26 mouse cellular contexts compared by ENCODE assay signal in genomic region chr16:23296721-23297120, GRCm38 (mm10).
A peak's percentile ranks its signal among the peaks of the same experiment; 100 is the strongest.
DNase-seq lines count a peak whose midpoint lies in the region; ATAC-seq lines count a peak whose summit lies in the region.
"Had no signal": no experiment of that assay in that cellular context is flagged by ENCODE, and none has a peak within 500 bp of the region (broad histone marks: within the 10 kb centered on the region; RNA-seq: fewer than 3 reads in every experiment).

No protein-coding gene starts in this region.

- H3K4me3 ChIP-seq in heart, embryonic 10.5 days = no peak overlapping the region
- no peak overlapping the region for H3K4me3 ChIP-seq in lung, embryonic 15.5 days
- H3K4me3 ChIP-seq: forebrain, embryonic 10.5 days; forebrain, embryonic 13.5 days; heart, embryonic 12.5 days; heart, embryonic 15.5 days; hindbrain, embryonic 10.5 days; hindbrain, embryonic 13.5 days had no signal

- WGBS in heart, embryonic 10.5 days = 91% methylated on average over 3 of the region's 3 CpGs
- 84% methylated on average over 3 of the region's 3 CpGs for WGBS in lung, embryonic 15.5 days

- no peak overlapping the region for H3K9ac ChIP-seq in lung, embryonic 15.5 days
- H3K9ac ChIP-seq: forebrain, embryonic 13.5 days; heart, embryonic 12.5 days; heart, embryonic 15.5 days; hindbrain, embryonic 13.5 days had no signal

- no peaks in the 10 kb centered on the region for H3K27me3 ChIP-seq in heart, embryonic 10.5 days (ENCODE audit: insufficient read depth, poor library complexity, severe bottlenecking)
- no peaks in the 10 kb centered on the region for H3K27me3 ChIP-seq in lung, embryonic 15.5 days
- H3K27me3 ChIP-seq: forebrain, embryonic 13.5 days; hindbrain, embryonic 13.5 days had no signal

- no peaks in the 10 kb centered on the region for H3K4me1 ChIP-seq in heart, embryonic 10.5 days
- peaks cover 52% of the 10 kb centered on the region for H3K4me1 ChIP-seq in lung, embryonic 15.5 days
- H3K4me1 ChIP-seq: forebrain, embryonic 10.5 days; forebrain, embryonic 13.5 days; hindbrain, embryonic 10.5 days; hindbrain, embryonic 13.5 days had no signal

- H3K27ac ChIP-seq in heart, embryonic 10.5 days = no peak overlapping the region
- H3K27ac ChIP-seq in lung, embryonic 15.5 days = peak overlapping the region; percentile 72
- H3K27ac ChIP-seq: forebrain, embryonic 10.5 days; forebrain, embryonic 13.5 days; heart, embryonic 15.5 days; hindbrain, embryonic 10.5 days; hindbrain, embryonic 13.5 days had no signal

- H3K4me2 ChIP-seq in lung, embryonic 15.5 days = no peak overlapping the region
- H3K4me2 ChIP-seq: forebrain, embryonic 13.5 days; heart, embryonic 12.5 days; heart, embryonic 15.5 days; hindbrain, embryonic 13.5 days had no signal

- peak; percentile 91 for DNase-seq in heart, adult 11 months
- DNase-seq in heart, embryonic 10.5 days (ENCODE audit: low spot score) = no peak
- no peak for DNase-seq in lung, postnatal 25 days (ENCODE audit: low spot score)
- DNase-seq in thymus, postnatal 4 days = peak; percentile 2
- DNase-seq in thymus, postnatal 10 days (ENCODE audit: low spot score in 2 of 2) = no peak
- DNase-seq in kidney, postnatal 36 days = no peak
- DNase-seq in cerebellum, adult 11 months = no peak
- DNase-seq: adrenal gland, adult 8-10 months; adrenal gland, postnatal 25 days; B cell, adult 2 months; cerebellum, adult 18-20 months; cerebellum, adult 9-10 months; cerebellum, postnatal 14 days; gastrocnemius, postnatal 10 days; gastrocnemius, postnatal 36 days; heart, postnatal 10 days; heart, postnatal 36 days had no signal

- H3K36me3 ChIP-seq in heart, embryonic 10.5 days = no peaks in the 10 kb centered on the region
- H3K36me3 ChIP-seq in lung, embryonic 15.5 days = no peaks in the 10 kb centered on the region
- H3K36me3 ChIP-seq: forebrain, embryonic 10.5 days; heart, embryonic 12.5 days; heart, embryonic 15.5 days had no signal

- no peaks in the 10 kb centered on the region for H3K9me3 ChIP-seq in heart, embryonic 10.5 days
- no peaks in the 10 kb centered on the region for H3K9me3 ChIP-seq in lung, embryonic 15.5 days
- H3K9me3 ChIP-seq: forebrain, embryonic 10.5 days; forebrain, embryonic 13.5 days; heart, embryonic 12.5 days; heart, embryonic 15.5 days; hindbrain, embryonic 10.5 days; hindbrain, embryonic 13.5 days had no signal

- no peak for ATAC-seq in lung, embryonic 15.5 days (ENCODE audit: borderline replicate concordance, extremely low read depth, low FRiP score, low TSS enrichment)
- ATAC-seq: forebrain, embryonic 13.5 days; forebrain, embryonic 16.5 days; hindbrain, embryonic 16.5 days had no signal

Comparison
In these comparisons a context has a peak if more than half of its experiments do, and no peak if none do; other contexts are left out.
1. DNase-seq: peak in heart, adult 11 months (single experiment) and thymus, postnatal 4 days (single experiment); none in heart, embryonic 10.5 days (single experiment), lung, postnatal 25 days (single experiment), thymus, postnatal 10 days (0 of 2), kidney, postnatal 36 days (0 of 2) and cerebellum, adult 11 months (single experiment).